Mouse (Mus musculus) layer of hippocampus, adult 11-12 months (tissue): Measurements from ENCODE around the gene Socs7.
"Not testable (repeated sequence)": the region's sequence is repeated elsewhere in the genome, so short reads cannot be mapped to it uniquely, and the experiment has no call there.

Experiments
- DNase-seq: peaks from one replicate; pipeline ENCODE4 v3.0.0; 2022; ENCODE audit warnings: low spot score

The Socs7 gene

DNA sequence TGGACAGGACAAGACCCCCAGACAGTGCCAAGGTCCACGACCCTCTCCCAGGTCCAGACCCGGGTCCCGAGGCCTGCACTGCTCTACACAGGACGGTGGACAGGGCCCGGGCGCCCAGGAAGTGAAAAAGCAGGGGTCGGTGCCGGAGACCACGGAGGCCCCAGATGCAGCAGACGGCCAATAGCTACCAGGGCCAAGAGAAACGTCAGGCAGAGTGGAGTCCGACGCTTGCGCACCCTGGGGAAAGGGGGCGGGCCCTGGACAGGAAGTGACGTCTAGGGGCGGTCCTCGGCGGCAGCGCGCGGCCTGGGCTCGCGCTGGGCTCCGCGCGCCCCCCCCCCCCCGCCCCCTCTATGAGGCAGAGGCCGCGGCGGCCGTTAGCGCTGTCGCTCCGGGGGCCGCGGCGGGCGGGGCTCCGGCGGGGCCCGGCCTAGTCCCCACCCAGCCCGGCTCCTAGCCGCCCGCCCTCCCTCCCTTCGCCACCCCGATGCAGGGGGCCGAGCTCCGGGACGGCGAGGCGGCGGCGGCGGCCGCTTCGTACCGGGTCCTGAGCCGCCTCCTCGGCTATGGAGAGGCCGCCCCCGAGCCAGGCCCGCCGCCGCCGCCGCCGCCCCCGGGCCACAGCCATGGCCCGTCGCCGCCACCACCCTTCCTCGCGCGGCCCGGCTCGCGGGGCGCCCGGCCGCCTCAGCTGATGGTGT, at the start of gene Socs7:
Socs7 (plus strand) TSS at position 604 of the 701 bp plus-strand sequence.
- peak; percentile 94 for DNase-seq

DNA sequence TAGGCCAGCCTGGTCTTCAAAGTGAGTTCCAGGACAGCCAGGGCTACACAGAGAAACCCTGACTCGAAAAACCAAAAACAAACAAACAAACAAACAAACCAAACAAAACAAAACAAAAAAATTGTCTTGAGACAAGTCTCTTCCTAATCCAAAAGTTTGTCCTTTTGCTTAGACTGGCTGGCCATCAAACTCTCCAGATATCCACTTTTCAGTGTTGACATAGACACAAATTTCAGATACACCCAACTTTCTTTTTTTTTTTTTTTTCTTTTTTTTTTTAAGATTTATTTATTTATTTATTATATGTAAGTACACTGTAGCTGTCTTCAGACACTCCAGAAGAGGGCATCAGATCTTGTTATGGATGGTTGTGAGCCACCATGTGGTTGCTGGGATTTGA, 49.5 kb upstream of the Socs7 start:
- not testable (repeated sequence) for DNase-seq

GRCm38 (mm10) chr11:97314110-97314509, 48.2 kb upstream of the Socs7 start:
- DNase-seq: no peak

DNA sequence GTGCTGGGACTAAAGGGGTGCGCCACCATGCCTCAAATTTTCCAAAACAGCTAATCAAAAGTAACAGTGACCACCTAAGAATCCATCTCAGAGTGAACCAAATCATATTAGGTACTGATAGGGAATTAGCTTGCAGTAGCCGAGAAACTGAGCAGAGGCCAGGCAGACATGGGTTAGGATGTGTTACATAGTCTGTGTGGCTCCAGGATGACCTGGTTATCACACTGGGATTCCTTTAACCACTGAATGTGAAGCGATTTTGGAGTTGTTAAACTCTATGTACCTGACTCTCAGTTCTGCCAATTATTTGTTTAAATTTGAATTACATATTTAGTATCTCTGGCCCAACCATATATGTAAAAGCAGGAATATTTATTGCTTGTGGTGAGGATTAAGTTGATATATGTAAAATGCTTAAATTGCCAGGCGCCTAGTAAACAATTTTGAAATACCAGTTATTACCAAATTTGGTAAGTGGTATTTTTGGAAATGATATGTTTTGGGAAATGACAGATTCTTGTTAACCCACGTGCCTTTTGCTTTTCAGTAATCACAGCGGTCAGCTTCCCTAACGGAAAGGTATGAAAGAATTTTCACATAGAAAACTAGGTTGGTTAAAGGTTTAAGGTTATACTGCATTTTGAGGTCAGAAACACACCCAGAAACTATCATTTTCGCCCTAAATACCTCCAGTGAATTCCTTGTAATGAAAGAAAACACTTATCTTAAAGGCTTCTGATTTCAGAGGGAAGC, 47.4 kb upstream of the Socs7 start:
- no peak for DNase-seq

DNA sequence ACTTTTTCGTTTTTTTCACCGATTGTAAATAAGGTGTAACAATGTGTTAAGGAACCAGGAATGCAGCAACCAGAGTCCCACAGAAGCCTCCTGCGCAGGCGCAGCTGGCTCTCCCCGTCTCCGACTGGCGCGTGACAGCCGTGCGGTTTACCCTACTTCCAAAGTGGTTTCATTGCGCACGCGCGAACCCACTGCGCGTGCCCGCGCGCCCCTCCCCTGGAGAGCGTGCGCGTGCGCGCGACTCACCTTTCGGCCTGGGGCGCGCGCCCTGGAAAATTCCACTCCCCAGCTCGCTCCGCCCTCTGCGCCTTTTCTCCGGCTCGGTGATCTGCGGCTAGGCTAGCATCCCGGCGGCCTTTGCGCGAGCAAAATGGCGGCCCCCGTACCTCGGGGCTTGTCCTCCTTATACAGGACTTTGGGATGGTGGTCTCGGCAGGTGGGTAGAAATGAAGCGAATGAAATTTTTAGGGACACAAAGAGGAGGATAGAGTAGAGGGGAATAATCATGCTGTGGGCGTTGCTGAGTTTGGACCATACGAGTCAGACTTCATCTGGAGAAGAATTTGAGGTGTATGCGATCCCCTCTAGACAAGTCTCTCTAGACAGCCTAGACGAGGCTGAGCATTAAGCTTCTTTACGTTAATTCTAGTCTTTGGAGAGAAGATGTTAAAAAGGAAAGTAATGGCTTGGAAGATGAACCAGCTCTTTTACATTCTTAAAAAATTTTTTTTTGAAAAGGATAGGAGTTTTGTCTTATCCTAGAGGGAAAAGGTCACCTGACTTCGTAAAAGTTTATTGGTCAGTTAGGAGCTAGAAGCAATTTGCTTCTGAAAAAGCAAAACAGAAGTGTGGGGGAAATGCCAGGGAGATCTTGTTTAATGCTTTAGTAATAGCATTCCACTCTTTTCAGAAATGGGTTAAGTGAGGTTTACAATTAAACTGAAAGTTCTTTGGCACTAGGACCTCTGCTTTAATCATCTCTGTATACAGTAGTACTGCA, 46.5 kb upstream of the Socs7 start, which contains the start of gene Mrpl45:
Mrpl45 (plus strand) TSS at position 213 of the 1,000 bp plus-strand sequence.
- peak; percentile 99 for DNase-seq

DNA sequence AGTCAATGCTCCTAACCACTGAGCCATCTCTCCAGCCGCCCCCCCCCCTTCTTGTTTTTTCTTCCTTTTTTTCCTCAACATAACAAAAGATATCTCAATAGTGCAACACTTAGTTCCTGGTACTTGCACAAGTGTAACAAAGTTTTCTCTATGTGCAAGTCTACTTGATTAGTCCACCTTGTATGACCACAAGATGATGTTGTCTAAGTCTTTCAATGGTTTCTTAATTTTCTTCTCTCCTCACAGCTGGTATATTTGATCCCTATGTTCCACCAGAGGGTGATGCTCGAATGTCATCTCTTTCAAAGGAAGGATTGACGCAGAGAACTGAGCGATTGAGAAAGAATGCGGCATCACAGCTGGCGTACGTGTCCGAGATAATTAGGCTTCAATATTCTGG, 41.2 kb upstream of the Socs7 start:
- DNase-seq: no peak

GRCm38 (mm10) chr11:97321894-97322600, 40.3 kb upstream of the Socs7 start:
- DNase-seq: not testable (repeated sequence)

DNA sequence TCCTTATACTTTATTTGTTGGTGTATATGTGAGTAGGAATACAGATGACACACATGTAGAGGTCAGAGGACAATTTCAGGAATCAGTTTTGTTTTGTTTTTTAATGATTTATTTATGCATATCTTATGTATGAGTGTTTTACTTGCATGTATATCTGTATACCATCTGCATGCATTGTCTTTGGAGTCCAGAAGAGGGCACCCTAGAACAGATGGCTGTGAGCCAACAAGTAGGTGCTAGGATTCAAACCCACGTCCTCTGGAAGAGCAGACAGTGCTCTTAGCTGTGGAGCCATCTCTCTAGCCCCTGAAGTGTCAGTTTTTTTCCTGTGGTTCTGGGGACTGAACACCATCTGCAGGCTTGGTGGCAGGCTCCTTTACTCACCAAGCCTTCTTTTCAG, 37.1 kb upstream of the Socs7 start:
- DNase-seq: no peak

DNA sequence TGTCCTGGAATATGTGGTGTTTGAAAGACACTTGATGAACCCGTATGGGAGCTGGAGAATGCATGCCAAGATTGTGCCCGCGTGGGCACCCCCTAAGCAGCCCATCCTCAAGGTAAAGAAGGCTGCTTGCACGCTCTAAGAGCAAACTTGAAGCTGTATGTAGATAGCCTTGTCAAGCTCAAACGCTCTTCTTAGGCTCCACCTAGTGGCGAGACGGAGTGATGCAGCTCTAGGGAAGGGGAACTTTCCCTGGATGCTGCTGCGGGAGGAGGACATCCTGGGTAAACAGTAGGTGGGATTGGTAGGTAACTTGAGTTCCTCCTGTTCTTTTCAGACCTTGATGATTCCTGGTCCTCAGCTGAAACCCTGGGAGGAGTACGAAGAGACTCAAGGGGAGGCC, 34.2 kb upstream of the Socs7 start:
- DNase-seq: peak; percentile 53

DNA sequence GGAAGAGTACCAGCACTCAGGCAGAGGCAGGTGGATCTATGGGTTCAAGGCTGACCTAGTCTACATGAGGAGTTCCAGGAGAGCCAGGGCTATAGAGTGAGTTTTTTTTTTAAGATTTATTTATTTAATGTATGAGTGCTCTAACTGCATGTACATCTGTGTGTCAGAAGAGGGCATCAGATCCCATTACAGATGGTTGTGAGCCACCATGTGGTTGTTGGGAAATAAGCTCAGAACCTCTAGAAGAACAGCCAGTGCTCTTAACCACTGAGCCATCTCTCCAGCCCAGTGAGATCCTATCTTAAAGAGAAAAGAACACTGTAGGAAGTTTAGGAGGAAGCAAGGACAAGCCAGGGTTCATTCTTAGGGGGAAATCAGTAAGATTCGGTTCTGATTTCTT, 32.0 kb upstream of the Socs7 start:
- no peak for DNase-seq

DNA sequence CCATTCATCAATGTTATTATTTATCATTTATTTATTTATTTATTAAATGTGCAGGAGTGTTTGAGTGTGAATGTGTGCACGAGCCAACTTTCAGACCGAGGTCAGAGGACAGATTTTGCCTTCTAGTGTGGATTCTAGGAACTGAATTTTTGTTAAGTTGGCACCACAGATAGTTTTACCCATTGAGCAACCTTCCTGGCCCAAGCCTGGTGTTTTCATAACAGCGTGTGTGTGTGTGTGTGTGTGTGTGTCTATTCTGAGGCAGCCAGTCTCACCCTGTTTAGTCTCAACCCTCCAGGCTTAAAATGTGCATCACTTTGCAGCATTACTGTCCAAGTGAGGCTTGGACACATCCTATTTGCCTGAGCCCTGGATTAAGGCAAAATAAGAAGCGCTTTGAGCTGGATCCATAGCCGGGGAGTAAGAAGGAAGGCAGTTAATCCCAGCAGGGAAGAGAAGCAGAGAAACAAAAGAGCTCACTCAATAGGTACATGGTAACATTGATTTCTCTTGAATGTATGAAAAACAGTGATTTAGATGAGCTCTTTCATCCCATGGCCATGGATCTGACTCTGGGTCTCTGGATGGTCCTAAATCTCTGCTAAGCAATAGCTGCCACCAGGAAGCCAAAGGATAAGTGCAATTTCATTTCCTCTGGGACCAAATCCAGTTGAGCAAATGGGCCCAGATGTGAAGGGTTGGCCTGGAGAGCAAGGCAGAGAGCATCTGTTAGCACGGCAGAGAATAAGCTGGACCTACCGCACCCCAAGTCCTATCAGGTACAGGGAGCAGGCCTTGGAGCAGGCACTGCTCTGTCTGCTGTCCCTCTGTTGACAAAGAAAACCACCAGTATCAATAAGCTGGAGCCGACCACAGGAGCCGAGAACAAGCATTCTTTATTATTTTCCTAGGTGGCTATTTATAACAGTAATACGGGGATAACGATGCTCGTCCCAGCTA, 30.8 kb upstream of the Socs7 start:
- no peak for DNase-seq

DNA sequence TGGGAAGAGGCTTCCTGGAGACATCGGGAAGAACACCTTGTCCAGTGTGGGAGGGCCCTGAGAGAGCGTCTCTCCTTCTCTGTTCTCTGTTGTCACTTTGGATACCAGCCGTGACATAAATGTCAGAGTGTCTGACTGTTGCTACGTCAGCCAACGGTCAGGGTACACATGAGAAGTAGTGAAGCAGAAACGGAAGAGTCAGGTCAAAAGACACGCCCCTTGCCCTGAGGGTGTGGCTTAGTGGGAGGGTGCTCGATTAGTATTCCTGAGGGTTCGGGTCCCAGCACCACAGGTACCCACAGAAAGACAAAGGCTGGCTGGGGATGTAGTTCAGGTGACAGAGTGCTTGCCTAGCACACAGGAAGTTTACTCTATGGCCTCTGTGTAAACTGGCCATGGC, 29.3 kb upstream of the Socs7 start:
- DNase-seq: no peak

DNA sequence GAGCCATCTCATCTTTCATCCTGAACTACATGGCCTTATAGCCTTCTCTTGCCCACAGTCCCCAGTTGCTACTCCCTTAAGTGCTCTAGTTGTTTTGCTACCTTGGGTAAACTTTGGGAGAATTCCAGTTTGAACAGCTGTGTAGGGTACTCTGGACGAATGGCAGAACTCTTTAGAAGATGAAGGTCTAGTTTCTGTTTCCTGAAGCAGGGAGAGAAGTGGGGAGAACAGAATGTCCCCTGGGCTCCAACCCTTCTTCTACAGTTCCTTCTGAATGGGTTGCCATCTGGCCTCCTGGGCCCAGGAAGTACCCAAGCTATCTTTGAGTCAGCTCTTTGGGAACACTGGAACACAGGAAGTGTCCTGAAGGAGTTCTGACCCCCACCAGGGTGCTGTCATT, 28.5 kb upstream of the Socs7 start:
- no peak for DNase-seq

- no peak for DNase-seq
Measured at GRCm38 (mm10) chr11:97334400-97334799, 28.0 kb upstream of the Socs7 start.

DNA sequence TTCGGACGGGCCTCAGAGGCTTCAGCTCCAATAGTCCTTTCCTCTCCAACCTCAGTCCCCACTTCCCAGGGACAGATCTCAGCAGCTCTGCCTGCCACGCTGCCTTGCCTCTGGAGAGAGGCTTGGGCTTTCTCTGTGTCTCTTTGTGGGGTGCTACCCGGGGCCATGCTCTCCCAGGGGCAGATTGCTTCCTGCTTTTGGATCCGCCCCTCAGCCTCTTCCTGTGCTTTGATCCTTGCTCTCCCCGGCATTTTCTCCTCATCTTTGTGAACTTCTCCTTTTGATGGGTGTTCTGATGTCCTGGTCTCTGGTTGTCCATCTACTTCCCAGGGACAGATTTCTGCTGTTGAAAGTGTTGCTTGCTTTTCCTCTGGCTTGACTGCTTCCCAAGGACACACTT, 26.1 kb upstream of the Socs7 start:
- no peak for DNase-seq

- DNase-seq: no peak
Measured at GRCm38 (mm10) chr11:97336751-97337345, 25.5 kb upstream of the Socs7 start.

GRCm38 (mm10) chr11:97337363-97337762, 25.0 kb upstream of the Socs7 start:
- no peak for DNase-seq

DNA sequence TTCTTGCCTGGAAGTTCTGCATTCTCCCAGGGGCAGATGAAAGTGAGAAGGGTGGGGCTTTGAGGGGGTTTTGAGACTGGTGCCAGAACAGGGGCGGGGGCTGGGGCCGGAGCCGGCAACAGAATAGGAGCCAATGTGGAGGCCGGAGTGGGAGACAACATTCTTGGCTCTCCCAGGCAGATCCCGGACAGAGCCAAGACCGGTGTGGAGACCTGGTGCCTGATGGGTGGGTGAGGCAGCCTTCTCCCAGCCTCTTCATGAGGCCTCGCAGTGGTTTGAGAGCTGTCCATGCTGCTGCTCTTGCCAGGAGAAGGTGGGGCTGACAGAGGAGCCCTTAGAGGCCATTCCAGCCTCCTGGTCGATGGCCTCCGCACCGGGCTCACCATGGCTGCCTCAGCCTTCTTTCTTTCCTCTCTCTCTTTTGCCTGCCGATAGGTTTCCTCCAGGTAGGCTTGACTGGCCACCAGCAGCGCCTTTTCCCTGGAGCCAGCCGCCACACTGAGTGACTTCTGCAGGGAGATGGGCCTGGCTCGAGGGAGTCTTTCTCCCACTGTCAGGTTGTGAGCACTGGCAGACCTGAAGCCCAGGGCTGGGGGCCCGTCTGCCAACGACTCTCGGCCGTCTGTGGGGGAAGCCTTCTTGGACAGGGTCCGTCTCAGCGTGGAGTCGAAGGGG, 23.9 kb upstream of the Socs7 start:
- DNase-seq: no peak

GRCm38 (mm10) chr11:97338977-97339315, 23.4 kb upstream of the Socs7 start:
- DNase-seq: no peak

GRCm38 (mm10) chr11:97343175-97343574, 19.2 kb upstream of the Socs7 start:
- no peak for DNase-seq
